Mouse (Mus musculus): Measurements from ENCODE around the gene Pdzrn3. TPM values are rescaled to one million over a fixed set of nuclear protein-coding genes. Genes with fewer than 3 reads are reported as not detected.

Pdzrn3 gene
- total and polyA plus RNA-seq, 3 experiments = not detected

GRCm38 (mm10) chr6:101278286-101278932, 99.3 kb downstream of the Pdzrn3 start:
- dilution Hi-C loops (cut with MboI; ENCODE audit: extremely low pct_ligation_motif_present, extremely low pct_unique_long_range_greater_than_20kb, low sequenced_read_pairs) (no loop called here), in situ Hi-C loops (cut with MboI; ENCODE audit: low pct_ligation_motif_present, low pct_unique_long_range_greater_than_20kb, low sequenced_read_pairs) (no loop called here)
- Histone ChIP-seq H3K9me3 (replicated peaks; ENCODE audit: low read length) (peaks cover 71% of the 10 kb centered on the region), H3K4me3 (replicated peaks in 1 of 3; ENCODE audit: low read depth in 2 of 3, low read length in 2 of 3, poor library complexity in 1 of 3) (no peak overlapping the region), H3K36me3 (replicated peaks in 1 of 2; ENCODE audit: control insufficient read depth in 1 of 2, insufficient read depth in 1 of 2, low read length in 1 of 2) (no peaks in the 10 kb centered on the region), H3K9ac (ENCODE audit: insufficient read depth, low read depth) (no peak overlapping the region), H3K27ac (ENCODE audit: insufficient read depth, low read depth) (no peak overlapping the region), H3K27me3 (replicated peaks) (no peaks in the 10 kb centered on the region), H3K4me2 (ENCODE audit: insufficient read depth, low read depth, poor library complexity, severe bottlenecking) (no peak overlapping the region), H3K79me2 (replicated peaks; ENCODE audit: control insufficient read depth, extremely low read depth, insufficient read depth, poor library complexity, severe bottlenecking) (no peaks in the 10 kb centered on the region), H3K4me1 (ENCODE audit: control insufficient read depth in 1 of 2, insufficient read depth in 2 of 2) (no peaks in the 10 kb centered on the region)
- no peak for DNase-seq (ENCODE audit: extremely low read depth)
- TF ChIP-seq UBTF (IDR thresholded peaks at IDR 0.05; ENCODE audit: low read depth, low read length) = no peak
- TF ChIP-seq POLR2AphosphoS2 (IDR thresholded peaks at IDR 0.05; ENCODE audit: low read depth, low read length) = no peak
- no peak for TF ChIP-seq EP300 (IDR thresholded peaks at IDR 0.05; ENCODE audit: low read length)
- TF ChIP-seq CTCF (conservative IDR thresholded peaks at IDR 0.05 in 1 of 2, IDR thresholded peaks at IDR 0.05 in 1 of 2; ENCODE audit: low read depth in 2 of 2, low read length in 2 of 2) = no peak

GRCm38 (mm10) chr6:101276261-101276660, 101.4 kb downstream of the Pdzrn3 start:
- dilution Hi-C loops (cut with MboI; ENCODE audit: extremely low pct_ligation_motif_present, extremely low pct_unique_long_range_greater_than_20kb, low sequenced_read_pairs) (no loop called here), in situ Hi-C loops (cut with MboI; ENCODE audit: low pct_ligation_motif_present, low pct_unique_long_range_greater_than_20kb, low sequenced_read_pairs) (no loop called here)
- Histone ChIP-seq H3K27me3 (replicated peaks) (no peaks in the 10 kb centered on the region), H3K27ac (ENCODE audit: insufficient read depth, low read depth) (no peak overlapping the region), H3K4me1 (ENCODE audit: control insufficient read depth in 1 of 2, insufficient read depth in 2 of 2) (no peaks in the 10 kb centered on the region), H3K4me2 (ENCODE audit: insufficient read depth, low read depth, poor library complexity, severe bottlenecking) (no peak overlapping the region), H3K9me3 (replicated peaks; ENCODE audit: low read length) (peaks cover 78% of the 10 kb centered on the region), H3K79me2 (replicated peaks; ENCODE audit: control insufficient read depth, extremely low read depth, insufficient read depth, poor library complexity, severe bottlenecking) (no peaks in the 10 kb centered on the region), H3K36me3 (replicated peaks in 1 of 2; ENCODE audit: control insufficient read depth in 1 of 2, insufficient read depth in 1 of 2, low read length in 1 of 2) (no peaks in the 10 kb centered on the region), H3K9ac (ENCODE audit: insufficient read depth, low read depth) (no peak overlapping the region), H3K4me3 (replicated peaks in 1 of 3; ENCODE audit: low read depth in 2 of 3, low read length in 2 of 3, poor library complexity in 1 of 3) (no peak overlapping the region)
- TF ChIP-seq CTCF (conservative IDR thresholded peaks at IDR 0.05 in 1 of 2, IDR thresholded peaks at IDR 0.05 in 1 of 2; ENCODE audit: low read depth in 2 of 2, low read length in 2 of 2) (no peak), KAT2A (IDR thresholded peaks at IDR 0.05; ENCODE audit: insufficient replicate concordance, low read length) (no peak), ELF1 (IDR thresholded peaks at IDR 0.05; ENCODE audit: low read depth, low read length) (no peak), GABPA (IDR thresholded peaks at IDR 0.05; ENCODE audit: insufficient replicate concordance, low read depth, low read length) (no peak)
- no peak for DNase-seq (ENCODE audit: extremely low read depth)

- Histone ChIP-seq H3K36me3 (replicated peaks in 1 of 2; ENCODE audit: control insufficient read depth in 1 of 2, insufficient read depth in 1 of 2, low read length in 1 of 2) (no peaks in the 10 kb centered on the region), H3K4me2 (ENCODE audit: insufficient read depth, low read depth, poor library complexity, severe bottlenecking) (no peak overlapping the region), H3K27ac (ENCODE audit: insufficient read depth, low read depth) (no peak overlapping the region), H3K4me1 (ENCODE audit: control insufficient read depth in 1 of 2, insufficient read depth in 2 of 2) (no peaks in the 10 kb centered on the region), H3K9me3 (replicated peaks; ENCODE audit: low read length) (peaks cover 77% of the 10 kb centered on the region), H3K79me2 (replicated peaks; ENCODE audit: control insufficient read depth, extremely low read depth, insufficient read depth, poor library complexity, severe bottlenecking) (no peaks in the 10 kb centered on the region), H3K27me3 (replicated peaks) (no peaks in the 10 kb centered on the region), H3K4me3 (replicated peaks in 1 of 3; ENCODE audit: low read depth in 2 of 3, low read length in 2 of 3, poor library complexity in 1 of 3) (no peak overlapping the region), H3K9ac (ENCODE audit: insufficient read depth, low read depth) (no peak overlapping the region)
- dilution Hi-C loops (cut with MboI; ENCODE audit: extremely low pct_ligation_motif_present, extremely low pct_unique_long_range_greater_than_20kb, low sequenced_read_pairs) (no loop called here), in situ Hi-C loops (cut with MboI; ENCODE audit: low pct_ligation_motif_present, low pct_unique_long_range_greater_than_20kb, low sequenced_read_pairs) (no loop called here)
- TF ChIP-seq PAX5 (IDR thresholded peaks at IDR 0.05; ENCODE audit: low read length) = no peak
- TF ChIP-seq HCFC1 (IDR thresholded peaks at IDR 0.05; ENCODE audit: low read depth, low read length) = no peak
- no peak for DNase-seq (ENCODE audit: extremely low read depth)
These were observed 101.9 kb downstream of the Pdzrn3 start for GRCm38 (mm10) chr6:101275806-101276205.
